Mouse (Mus musculus) central nervous system, embryonic 14 days (tissue): ENCODE results near the gene Gucy2e. TPM values are rescaled to one million over a fixed set of nuclear protein-coding genes. Genes with fewer than 3 reads are reported as not detected.

Experiments used
- polyA plus RNA-seq: library from polyadenylated mRNA; depleted of rRNA; stranded (reverse); fragments of >200 nt; gene quantifications from 2 replicates; pipeline ENCODE4 v1.2.3, GENCODE M21; 2012; rRNA removed

Gucy2e gene
- polyA plus RNA-seq, result 0.18 and 0.24 TPM in 2 replicates

GRCm38 (mm10) chr11:69236926-69237260, at the start of gene Gucy2e:
TSS of gene Gucy2e (minus strand) at chr11:69237036.

GRCm38 (mm10) chr11:69197743-69198142, 39.1 kb downstream of the Gucy2e start, which contains the start of gene Alox8:
TSS of gene Alox8 (minus strand) at chr11:69197843.

Other genes starting within 250 kb of the Gucy2e start
- 22.2 and 22.3 TPM in 2 replicates for gene Pfas, start 228.6 kb downstream of the Gucy2e start, polyA plus RNA-seq
- gene Ctc1, start 221.1 kb downstream of the Gucy2e start, polyA plus RNA-seq, result 113 and 118 TPM in 2 replicates
- gene Aurkb, start 191.4 kb downstream of the Gucy2e start, polyA plus RNA-seq, result 64.2 and 75.8 TPM in 2 replicates
- gene Borcs6, start 177.3 kb downstream of the Gucy2e start, polyA plus RNA-seq, result 18.7 and 19.3 TPM in 2 replicates
- 28.7 and 30.3 TPM in 2 replicates for gene Tmem107, start 166.2 kb downstream of the Gucy2e start, polyA plus RNA-seq
- 230 and 263 TPM in 2 replicates for gene Vamp2, start 148.5 kb downstream of the Gucy2e start, polyA plus RNA-seq
- gene Per1, start 141.8 kb downstream of the Gucy2e start, polyA plus RNA-seq, result 11.7 and 14.5 TPM in 2 replicates
- gene Hes7, start 116.6 kb downstream of the Gucy2e start, polyA plus RNA-seq, result 0.32 and 0.58 TPM in 2 replicates
- 0.36 and 0.44 TPM in 2 replicates for gene 9130213A22Rik, start 114.4 kb downstream of the Gucy2e start, polyA plus RNA-seq
- gene Aloxe3, start 111.1 kb downstream of the Gucy2e start, polyA plus RNA-seq, result 2.3 and 2.7 TPM in 2 replicates
- gene Alox12b, start 80.0 kb downstream of the Gucy2e start, polyA plus RNA-seq, result 0.11 and 0.23 TPM in 2 replicates
- gene Alox8, start 39.2 kb downstream of the Gucy2e start, polyA plus RNA-seq, result 0.02 and 0.25 TPM in 2 replicates
- gene Cntrob, start 86.7 kb upstream of the Gucy2e start, polyA plus RNA-seq, result 51.8 and 63.1 TPM in 2 replicates
- gene Trappc1, start 86.9 kb upstream of the Gucy2e start, polyA plus RNA-seq, result 148 and 155 TPM in 2 replicates
- gene Kcnab3, start 89.2 kb upstream of the Gucy2e start, polyA plus RNA-seq, result 8.7 and 9.2 TPM in 2 replicates
- gene Rnf227, start 103.4 kb upstream of the Gucy2e start, polyA plus RNA-seq, result 88.1 and 91.3 TPM in 2 replicates
- gene Chd3, start 132.4 kb upstream of the Gucy2e start, polyA plus RNA-seq, result 342 and 343 TPM in 2 replicates
- 103 and 106 TPM in 2 replicates for gene Naa38, start 158.5 kb upstream of the Gucy2e start, polyA plus RNA-seq
- gene Cyb5d1, start 158.6 kb upstream of the Gucy2e start, polyA plus RNA-seq, result 32.2 and 34.2 TPM in 2 replicates
- gene Tmem88, start 161.2 kb upstream of the Gucy2e start, polyA plus RNA-seq, result 5.4 and 6.8 TPM in 2 replicates
- 20.4 and 25.1 TPM in 2 replicates for gene Kdm6b, start 176.6 kb upstream of the Gucy2e start, polyA plus RNA-seq